Mouse (Mus musculus): Measurements from ENCODE around the gene Ush2a.

GRCm38 (mm10) chr1:188551802-188552201 is 290.0 kb downstream of the Ush2a start:
- TF ChIP-seq CTCF (IDR thresholded peaks at IDR 0.05; ENCODE audit: extremely low read depth, insufficient read depth, low read length): no peak
- no peak for TF ChIP-seq POLR2A (IDR thresholded peaks at IDR 0.05; ENCODE audit: extremely low read depth, insufficient read depth, low read length)

Measured in cortical plate, adult 2 months (tissue).